Mouse (Mus musculus): ENCODE data around the gene Il21.

Gene Il21

DNA sequence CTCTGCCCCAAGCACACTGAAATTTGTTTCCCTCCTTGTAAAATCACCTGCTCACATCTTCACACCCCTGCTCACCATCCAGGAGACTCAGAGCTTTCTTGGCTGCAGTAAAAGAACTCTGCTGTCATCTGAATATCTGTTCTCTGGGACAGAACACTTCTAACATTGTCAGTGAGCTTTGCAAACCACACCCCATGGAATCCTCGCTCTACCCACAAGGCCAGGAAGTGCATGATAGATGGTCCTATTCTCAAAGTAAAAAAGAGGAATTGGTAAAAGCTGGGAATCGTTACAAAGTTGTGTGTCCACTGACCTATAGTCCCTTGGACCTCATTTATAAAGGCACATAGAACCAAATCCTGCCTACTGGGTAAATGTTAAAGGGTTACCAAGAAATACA is 40.5 kb downstream of the Il21 start:
- no peak for DNase-seq (ENCODE audit: low spot score in 2 of 2)

GRCm38 (mm10) chr3:37185534-37185933 is 46.9 kb downstream of the Il21 start:
- DNase-seq (ENCODE audit: low spot score in 2 of 2): no peak

DNA sequence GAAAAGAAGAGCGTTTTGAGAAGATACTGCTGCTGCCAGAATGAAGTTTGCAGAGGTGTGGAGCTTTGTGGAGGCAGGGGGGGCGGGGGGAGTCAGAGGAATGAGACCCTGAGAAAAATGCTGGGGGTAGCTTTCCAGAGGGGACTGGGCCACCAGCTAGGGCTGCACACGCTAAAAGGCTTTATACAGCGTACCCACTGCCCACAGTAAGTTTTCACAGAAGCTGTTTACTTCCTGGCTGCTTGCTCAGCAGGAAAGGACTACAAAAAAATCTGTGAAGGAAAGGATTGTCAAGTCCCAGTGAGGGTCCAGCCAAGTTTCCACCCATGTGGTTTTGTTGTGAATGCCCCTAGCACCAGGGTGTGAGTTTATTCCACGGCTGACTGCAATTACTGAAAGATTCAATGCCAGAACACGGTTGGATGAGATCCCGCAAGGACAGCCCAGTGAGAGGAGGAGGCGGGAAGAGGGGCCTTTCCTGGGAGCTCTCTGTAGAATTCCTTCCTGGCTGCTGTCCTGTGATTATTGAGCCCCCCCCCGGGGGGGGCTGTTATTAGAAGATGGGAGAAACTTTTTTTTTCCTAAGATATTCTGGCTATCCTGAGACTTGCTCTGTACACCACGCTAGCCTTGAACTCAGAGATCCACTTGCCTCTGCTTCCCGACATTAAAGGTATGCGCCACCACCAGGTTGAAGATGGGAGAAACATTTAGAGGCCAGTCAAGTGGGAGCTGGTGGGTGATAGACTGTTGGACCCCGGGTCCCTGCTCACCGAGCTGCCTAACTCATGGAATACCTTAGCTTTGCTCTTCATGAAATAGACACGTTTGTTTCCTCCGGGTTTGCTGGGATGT is 49.8 kb downstream of the Il21 start:
- DNase-seq (ENCODE audit: low spot score in 2 of 2): no peak

GRCm38 (mm10) chr3:37181041-37181440 is 51.4 kb downstream of the Il21 start:
- DNase-seq (ENCODE audit: low spot score in 2 of 2): no peak

GRCm38 (mm10) chr3:37180039-37180743 is 52.2 kb downstream of the Il21 start:
- no peak for DNase-seq (ENCODE audit: low spot score in 2 of 2)

- DNase-seq (ENCODE audit: low spot score in 2 of 2): no peak
These were observed 53.0 kb downstream of the Il21 start for GRCm38 (mm10) chr3:37179472-37179871.

- no peak for DNase-seq (ENCODE audit: low spot score in 2 of 2)
These were observed 57.5 kb downstream of the Il21 start for GRCm38 (mm10) chr3:37174711-37175572.

GRCm38 (mm10) chr3:37173285-37173684 is 59.2 kb downstream of the Il21 start:
- no peak for DNase-seq (ENCODE audit: low spot score in 2 of 2)
